Mouse (Mus musculus) neural tube, postnatal 0 days (tissue): ENCODE results near the gene Ppp6r3. TPM values are rescaled to one million over a fixed set of nuclear protein-coding genes. Genes with fewer than 3 reads are reported as not detected.

Experiments
- polyA plus RNA-seq: library from polyadenylated mRNA; unstranded; fragments of >200 nt; fragmentation: Nextera tagmentation; extraction: Ambion mirVana; gene quantifications from 2 replicates; pipeline ENCODE4 v1.2.1, GENCODE M21; 2015

Ppp6r3 gene
- polyA plus RNA-seq, result 28.1 and 35.5 TPM in 2 replicates

GRCm38 (mm10) chr19:3575632-3576384 lies at the start of gene Ppp6r3:
Gene Ppp6r3, minus strand, starts transcription at chr19:3575749.

GRCm38 (mm10) chr19:3414268-3414733 lies 161.2 kb downstream of the Ppp6r3 start, which contains the start of gene Gal:
Gene Gal, minus strand, starts transcription at chr19:3414544.

Other genes starting within 250 kb of the Ppp6r3 start
- gene Tesmin, start 186.9 kb downstream of the Ppp6r3 start, polyA plus RNA-seq, result 0.76 and 1.1 TPM in 2 replicates
- gene Gal, start 161.2 kb downstream of the Ppp6r3 start, polyA plus RNA-seq, result 71.8 and 79.7 TPM in 2 replicates
- gene Lrp5, start 110.8 kb upstream of the Ppp6r3 start, polyA plus RNA-seq, result 0.82 and 0.86 TPM in 2 replicates
- 35.7 and 39.3 TPM in 2 replicates for gene 1810055G02Rik, start 132.5 kb upstream of the Ppp6r3 start, polyA plus RNA-seq
- 29.7 and 36.1 TPM in 2 replicates for gene Kmt5b, start 191.7 kb upstream of the Ppp6r3 start, polyA plus RNA-seq